Mouse (Mus musculus) heart, embryonic 14.5 days (tissue): ENCODE measurements at regions not wholly inside any gene's neighbourhood (a gene's known extent, or its start where the extent isn't known, plus 50 kb on each side); places are given as distances from the start of the nearest gene placed in this dataset.

Source experiments
- ATAC-seq: fragments of 200-750 bp; cut with Nextera tagmentation; 2 replicates; pipeline ENCODE4 v1.8.0; 2017; ENCODE audit warnings: low read depth, moderate TSS enrichment; ENCODE audit not compliant: insufficient number of reproducible peaks, insufficient read depth, low FRiP score
- H3K27ac ChIP-seq, 2 experiments: fragments of 200-500 bp in 1 of 2; fragments of 300-500 bp in 1 of 2; sonication (generic) in 1 of 2; replicated peaks in 1 of 2; 2 replicates each; pipeline ENCODE4 v1.5.1; 2012 to 2014; ENCODE audit warnings: low read depth in 2 of 2, low read length in 2 of 2, control low read depth in 1 of 2, mild to moderate bottlenecking in 1 of 2, mixed read lengths in 1 of 2; ENCODE audit not compliant: control insufficient read depth in 1 of 2, insufficient read depth in 1 of 2
- H3K27me3 ChIP-seq: fragments of 300-500 bp; sonication (generic); 2 replicates; pipeline ENCODE4 v1.6.1; 2014; ENCODE audit warnings: mild to moderate bottlenecking, low read length, control low read depth; ENCODE audit not compliant: control insufficient read depth, insufficient read depth
- H3K36me3 ChIP-seq: fragments of 300-500 bp; sonication (generic); 2 replicates; pipeline ENCODE4 v1.6.1; 2014; ENCODE audit warnings: mild to moderate bottlenecking, control low read depth, low read length, mixed read lengths; ENCODE audit not compliant: control insufficient read depth, insufficient read depth
- H3K4me1 ChIP-seq, 2 experiments: fragments of 200-500 bp in 1 of 2; fragments of 300-500 bp in 1 of 2; sonication (generic) in 1 of 2; 2 replicates each; pipeline ENCODE4 v1.6.1; 2012 to 2014; ENCODE audit warnings: low read length in 2 of 2, control low read depth in 1 of 2, mixed read lengths in 1 of 2; ENCODE audit not compliant: control insufficient read depth in 2 of 2, insufficient read depth in 2 of 2
- H3K4me2 ChIP-seq: fragments of 300-500 bp; sonication (generic); 2 replicates; pipeline ENCODE4 v1.6.1; 2014; ENCODE audit warnings: mild to moderate bottlenecking, low read length
- H3K4me3 ChIP-seq, 2 experiments: fragments of 200-500 bp in 1 of 2; fragments of 300-500 bp in 1 of 2; sonication (generic) in 1 of 2; 2 replicates each; pipeline ENCODE4 v1.5.1; 2012 to 2014; ENCODE audit warnings: low read length in 2 of 2, mild to moderate bottlenecking in 2 of 2, control low read depth in 1 of 2, low read depth in 1 of 2, moderate library complexity in 1 of 2; ENCODE audit not compliant: control insufficient read depth in 1 of 2, insufficient read depth in 1 of 2
- H3K9ac ChIP-seq: fragments of 300-500 bp; sonication (generic); 2 replicates; pipeline ENCODE4 v1.6.1; 2014; ENCODE audit warnings: mild to moderate bottlenecking, low read length
- H3K9me3 ChIP-seq: fragments of 300-500 bp; sonication (generic); 2 replicates; pipeline ENCODE4 v1.6.1; 2016; ENCODE audit warnings: low read length, control low read depth; ENCODE audit not compliant: control insufficient read depth
- WGBS: fragments of 180-500 bp; shearing (Covaris S2); extraction: QIAGEN DNeasy Blood & Tissue Kit; methylation state at CpG from one replicate; pipeline ENCODE4 v1.1.7; 2014; 5-methylcytosine and 5-hydroxymethylcytosine counted together

DNA sequence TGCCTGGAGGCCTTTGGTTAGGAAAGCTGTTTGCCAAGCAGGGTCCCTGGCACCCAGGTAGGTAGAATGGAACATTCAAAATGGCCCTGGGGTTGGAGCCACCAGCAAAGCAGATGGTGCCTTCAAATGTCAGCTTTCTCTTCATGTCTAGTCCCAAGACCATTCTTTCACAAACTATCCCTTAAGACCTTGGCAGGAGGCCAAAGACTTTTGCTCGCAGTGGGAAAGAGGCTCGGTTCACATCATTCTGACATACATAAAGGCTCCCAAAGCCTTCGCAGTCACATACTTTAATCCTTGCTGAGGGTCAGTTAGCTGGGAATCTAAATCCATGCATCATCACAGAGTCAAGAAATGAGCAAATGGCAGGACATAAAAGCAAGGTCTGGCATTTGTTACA lies 50.5 kb upstream of the Ppp2r5a start:
- Histone ChIP-seq H3K9ac (no peak overlapping the region), H3K4me1 (peaks cover 23 to 24% of the 10 kb centered on the region in 2 experiments), H3K36me3 (no peaks in the 10 kb centered on the region), H3K27ac (no peak overlapping the region), H3K9me3 (no peaks in the 10 kb centered on the region), H3K4me3 (no peak overlapping the region), H3K27me3 (no peaks in the 10 kb centered on the region), H3K4me2 (no peak overlapping the region)
- no peak for ATAC-seq
- 34% methylated on average over 3 of the region's 3 CpGs for WGBS
